Mouse (Mus musculus): ENCODE measurements at regions not wholly inside any gene's neighbourhood (a gene's known extent, or its start where the extent isn't known, plus 50 kb on each side); places are given as distances from the start of the nearest gene placed in this dataset.

DNA sequence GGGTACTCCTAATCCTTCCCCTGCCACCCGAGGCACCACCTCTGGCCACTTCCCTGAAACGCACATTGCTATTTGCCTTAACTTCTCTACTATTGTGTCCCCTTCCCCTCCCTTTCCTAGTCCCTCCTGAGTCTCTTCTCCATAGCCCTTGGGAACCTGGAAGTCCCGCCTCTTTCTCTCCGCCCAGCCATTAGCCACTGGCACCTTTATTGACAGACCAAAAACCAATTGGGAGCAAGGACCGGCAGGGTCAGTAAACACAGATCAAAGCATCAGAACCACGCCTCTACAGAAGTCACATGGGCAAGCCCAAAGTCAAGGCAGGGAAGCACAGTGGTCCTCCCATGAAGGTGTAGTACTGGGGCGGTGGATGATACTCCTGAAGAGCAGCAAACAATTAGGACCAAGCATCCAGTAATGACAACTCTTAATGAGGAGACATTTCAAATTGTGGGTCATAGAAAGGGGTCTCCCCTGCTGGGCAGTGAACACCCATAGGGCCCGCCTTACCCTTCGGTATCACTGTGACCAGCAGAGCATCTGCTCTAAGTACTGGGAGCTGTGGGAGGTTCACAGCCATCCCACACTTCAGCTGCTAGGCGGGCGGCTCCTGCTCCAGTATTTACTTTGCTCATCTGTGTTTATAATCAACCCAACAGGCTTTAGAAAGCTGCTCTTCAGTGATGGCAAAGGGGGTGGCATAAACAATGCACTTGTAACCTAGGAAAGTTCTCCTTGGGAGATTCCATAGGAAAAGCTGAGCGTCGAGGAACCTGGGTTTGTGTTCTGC lies 226.5 kb upstream of the Mphosph6 start:
- H3K27ac ChIP-seq: no peak overlapping the region
- H3K27me3 ChIP-seq: peaks cover 6% of the 10 kb centered on the region; the same call in 1 of the 2 replicates
- no peaks in the 10 kb centered on the region for H3K9me3 ChIP-seq (replicated peaks)
- no peak overlapping the region for H3K4me3 ChIP-seq
- no peaks in the 10 kb centered on the region for H3K4me1 ChIP-seq (replicated peaks)
- WGBS: 87% methylated on average over 13 of the region's 13 CpGs
- no peak overlapping the region for H3K9ac ChIP-seq
- no peaks in the 10 kb centered on the region for H3K36me3 ChIP-seq
- H3K4me2 ChIP-seq: no peak overlapping the region
- no peak for ATAC-seq (replicated peaks; ENCODE audit: insufficient number of reproducible peaks, insufficient read depth, low FRiP score, low read depth)

- no peaks in the 10 kb centered on the region for H3K27me3 ChIP-seq
- H3K4me1 ChIP-seq (replicated peaks): 0 out of 2 replicates have a peak, but pooled peaks cover 3% of the 10 kb centered on the region
- H3K36me3 ChIP-seq: no peaks in the 10 kb centered on the region
- no peak overlapping the region for H3K9ac ChIP-seq
- H3K4me3 ChIP-seq: no peak overlapping the region
- 77% methylated on average over 1 of the region's 1 CpGs for WGBS
- H3K9me3 ChIP-seq (replicated peaks): no peaks in the 10 kb centered on the region
- no peak for ATAC-seq (replicated peaks; ENCODE audit: insufficient number of reproducible peaks, insufficient read depth, low FRiP score, low read depth)
- H3K4me2 ChIP-seq: no peak overlapping the region
- H3K27ac ChIP-seq: no peak overlapping the region
Measured at GRCm38 (mm10) chr8:118023451-118023850, 221.7 kb upstream of the Mphosph6 start.

DNA sequence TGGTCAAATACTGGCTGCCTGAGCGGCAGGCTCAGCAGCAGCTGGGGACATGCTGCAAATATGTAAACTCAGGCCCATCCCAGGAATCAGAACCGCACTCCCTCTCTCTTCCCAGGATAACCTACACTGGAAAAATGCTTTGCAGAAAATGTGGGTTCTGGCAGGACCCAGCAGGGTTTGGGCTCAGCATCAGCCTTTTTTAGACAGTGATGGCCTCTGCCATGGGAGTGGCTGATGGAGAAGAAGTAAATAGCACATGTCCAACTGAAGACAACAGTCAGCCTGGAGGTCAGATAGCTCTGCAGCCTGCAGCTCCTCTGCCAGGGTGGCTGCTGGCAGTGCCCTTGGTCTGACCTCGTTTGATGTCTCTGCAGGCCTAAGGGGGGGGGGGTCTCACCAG lies 220.2 kb upstream of the Mphosph6 start:
- no peak for ATAC-seq (replicated peaks; ENCODE audit: insufficient number of reproducible peaks, insufficient read depth, low FRiP score, low read depth)

DNA sequence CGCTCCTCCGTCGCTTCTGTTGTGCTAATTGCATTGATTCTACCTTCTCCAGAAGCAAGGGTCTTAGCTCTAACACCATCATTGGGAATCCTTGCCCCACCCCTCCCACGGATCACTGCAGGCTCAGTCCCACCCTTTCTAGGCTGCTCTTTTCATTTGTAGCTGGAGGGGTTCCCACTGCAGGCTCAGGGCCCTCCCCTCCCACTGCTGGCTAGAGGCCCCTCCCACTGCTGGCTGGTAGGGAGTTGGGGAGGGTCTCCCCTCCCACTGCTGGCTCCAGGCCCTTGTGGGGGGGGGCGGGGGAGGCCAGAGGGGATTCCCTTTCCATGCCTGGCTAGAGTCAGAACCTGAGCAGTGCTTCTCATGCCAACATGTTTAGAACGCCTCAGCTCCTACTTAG lies 215.5 kb upstream of the Mphosph6 start:
- WGBS: 28% methylated on average over 6 of the region's 6 CpGs
- H3K4me2 ChIP-seq: no peak overlapping the region
- H3K4me1 ChIP-seq (replicated peaks): 0 out of 2 replicates have a peak, but pooled peaks cover 3% of the 10 kb centered on the region
- no peak overlapping the region for H3K9ac ChIP-seq
- no peak overlapping the region for H3K4me3 ChIP-seq
- no peaks in the 10 kb centered on the region for H3K36me3 ChIP-seq
- H3K9me3 ChIP-seq (replicated peaks): no peaks in the 10 kb centered on the region
- no peaks in the 10 kb centered on the region for H3K27me3 ChIP-seq
- H3K27ac ChIP-seq: no peak overlapping the region
- no peak for ATAC-seq (replicated peaks; ENCODE audit: insufficient number of reproducible peaks, insufficient read depth, low FRiP score, low read depth)

More for the DNA sequence above, 220.2 kb upstream of the Mphosph6 start:
- H3K4me2 ChIP-seq: no peak overlapping the region
- 40% methylated on average over 3 of the region's 3 CpGs for WGBS
- 0 out of 2 replicates have a peak, but pooled peaks cover 3% of the 10 kb centered on the region for H3K4me1 ChIP-seq (replicated peaks)
- H3K27ac ChIP-seq: no peak overlapping the region
- H3K4me3 ChIP-seq: no peak overlapping the region
- H3K36me3 ChIP-seq: no peaks in the 10 kb centered on the region
- H3K9ac ChIP-seq: no peak overlapping the region
- H3K27me3 ChIP-seq: no peaks in the 10 kb centered on the region
- H3K9me3 ChIP-seq (replicated peaks): no peaks in the 10 kb centered on the region

GRCm38 (mm10) chr8:118005186-118005585 lies 203.4 kb upstream of the Mphosph6 start:
- no peak overlapping the region for H3K9ac ChIP-seq
- H3K27ac ChIP-seq: no peak overlapping the region
- no peak overlapping the region for H3K4me3 ChIP-seq
- no peak for ATAC-seq (replicated peaks; ENCODE audit: insufficient number of reproducible peaks, insufficient read depth, low FRiP score, low read depth)
- no peak overlapping the region for H3K4me2 ChIP-seq
- no peaks in the 10 kb centered on the region for H3K9me3 ChIP-seq (replicated peaks)
- H3K27me3 ChIP-seq: no peaks in the 10 kb centered on the region
- 42% methylated on average over 2 of the region's 2 CpGs for WGBS
- no peaks in the 10 kb centered on the region for H3K4me1 ChIP-seq (replicated peaks)
- H3K36me3 ChIP-seq: no peaks in the 10 kb centered on the region

- H3K4me1 ChIP-seq (replicated peaks): no peaks in the 10 kb centered on the region
- 54% methylated on average over 7 of the region's 7 CpGs for WGBS
Measured at GRCm38 (mm10) chr8:118004391-118004851, 202.7 kb upstream of the Mphosph6 start.

GRCm38 (mm10) chr8:118001138-118001537 lies 199.4 kb upstream of the Mphosph6 start:
- Histone ChIP-seq H3K4me2 (no peak overlapping the region), H3K27ac (no peak overlapping the region), H3K9ac (no peak overlapping the region), H3K27me3 (no peaks in the 10 kb centered on the region), H3K4me1 (replicated peaks) (no peaks in the 10 kb centered on the region), H3K4me3 (no peak overlapping the region), H3K9me3 (replicated peaks) (no peaks in the 10 kb centered on the region), H3K36me3 (no peaks in the 10 kb centered on the region)
- no peak for ATAC-seq (replicated peaks; ENCODE audit: insufficient number of reproducible peaks, insufficient read depth, low FRiP score, low read depth)
- WGBS: 86% methylated on average over 10 of the region's 10 CpGs

More at GRCm38 (mm10) chr8:118004391-118004851, 202.7 kb upstream of the Mphosph6 start:
- Histone ChIP-seq H3K9me3 (replicated peaks) (no peaks in the 10 kb centered on the region), H3K4me3 (no peak overlapping the region), H3K9ac (no peak overlapping the region), H3K4me2 (no peak overlapping the region), H3K36me3 (no peaks in the 10 kb centered on the region), H3K27ac (no peak overlapping the region), H3K27me3 (no peaks in the 10 kb centered on the region)
- ATAC-seq (replicated peaks; ENCODE audit: insufficient number of reproducible peaks, insufficient read depth, low FRiP score, low read depth): no peak

DNA sequence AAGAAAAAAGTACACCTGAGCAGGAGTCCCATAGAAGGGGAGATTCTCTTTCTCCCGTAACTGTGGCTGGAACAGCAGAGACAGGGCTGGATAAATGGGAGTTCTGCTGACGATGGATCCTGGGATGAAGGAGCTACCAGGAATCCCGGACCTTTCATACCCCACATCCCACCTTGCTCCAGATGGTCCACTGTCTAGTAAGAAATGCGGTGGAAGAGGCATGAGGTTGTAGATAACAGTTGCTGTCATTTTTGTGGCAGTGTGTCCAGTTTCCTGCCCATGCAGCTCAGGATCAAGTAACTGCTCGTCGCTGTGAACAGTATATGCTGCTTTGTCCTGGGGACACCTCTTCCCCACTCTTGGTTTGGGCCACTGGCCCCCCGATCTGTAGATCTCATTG lies 190.1 kb upstream of the Mphosph6 start:
- Histone ChIP-seq H3K27ac (no peak overlapping the region), H3K4me2 (no peak overlapping the region), H3K36me3 (no peaks in the 10 kb centered on the region), H3K27me3 (no peaks in the 10 kb centered on the region), H3K9me3 (replicated peaks) (no peaks in the 10 kb centered on the region), H3K4me1 (replicated peaks) (no peaks in the 10 kb centered on the region), H3K4me3 (no peak overlapping the region), H3K9ac (no peak overlapping the region)
- WGBS: 77% methylated on average over 7 of the region's 7 CpGs
- no peak for ATAC-seq (replicated peaks; ENCODE audit: insufficient number of reproducible peaks, insufficient read depth, low FRiP score, low read depth)

GRCm38 (mm10) chr8:117988781-117989180 lies 187.0 kb upstream of the Mphosph6 start:
- Histone ChIP-seq H3K9me3 (replicated peaks) (0 out of 2 replicates have a peak, but pooled peaks cover 3% of the 10 kb centered on the region), H3K27ac (no peak overlapping the region), H3K4me2 (no peak overlapping the region), H3K27me3 (no peaks in the 10 kb centered on the region), H3K9ac (no peak overlapping the region), H3K36me3 (no peaks in the 10 kb centered on the region), H3K4me1 (replicated peaks) (no peaks in the 10 kb centered on the region), H3K4me3 (no peak overlapping the region)
- no peak for ATAC-seq (replicated peaks; ENCODE audit: insufficient number of reproducible peaks, insufficient read depth, low FRiP score, low read depth)
- 31% methylated on average over 5 of the region's 5 CpGs for WGBS

DNA sequence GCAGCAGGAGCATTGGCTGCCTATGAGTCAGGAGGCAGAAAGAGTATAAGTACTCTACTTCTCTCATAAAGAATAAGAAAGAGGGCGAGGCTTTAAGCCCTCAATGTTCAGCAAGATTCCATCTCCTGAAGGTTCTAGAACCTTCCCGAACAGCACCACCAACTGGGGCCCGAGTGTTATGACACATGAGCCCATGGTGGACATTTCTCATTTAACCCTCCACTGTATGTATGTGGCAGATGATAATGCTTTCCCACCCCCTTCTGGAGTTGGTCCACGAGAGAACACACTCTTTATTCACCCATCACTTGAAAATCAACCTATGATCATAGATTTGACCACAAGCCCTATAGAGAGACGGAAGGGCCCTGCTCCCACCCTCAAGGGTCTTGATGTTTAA lies 166.6 kb upstream of the Mphosph6 start:
- Histone ChIP-seq H3K9ac (no peak overlapping the region), H3K4me3 (no peak overlapping the region), H3K27me3 (no peaks in the 10 kb centered on the region), H3K9me3 (replicated peaks) (no peaks in the 10 kb centered on the region), H3K4me1 (replicated peaks) (no peaks in the 10 kb centered on the region), H3K4me2 (no peak overlapping the region), H3K36me3 (no peaks in the 10 kb centered on the region), H3K27ac (no peak overlapping the region)
- 79% methylated on average over 5 of the region's 5 CpGs for WGBS
- ATAC-seq (replicated peaks; ENCODE audit: insufficient number of reproducible peaks, insufficient read depth, low FRiP score, low read depth): no peak

DNA sequence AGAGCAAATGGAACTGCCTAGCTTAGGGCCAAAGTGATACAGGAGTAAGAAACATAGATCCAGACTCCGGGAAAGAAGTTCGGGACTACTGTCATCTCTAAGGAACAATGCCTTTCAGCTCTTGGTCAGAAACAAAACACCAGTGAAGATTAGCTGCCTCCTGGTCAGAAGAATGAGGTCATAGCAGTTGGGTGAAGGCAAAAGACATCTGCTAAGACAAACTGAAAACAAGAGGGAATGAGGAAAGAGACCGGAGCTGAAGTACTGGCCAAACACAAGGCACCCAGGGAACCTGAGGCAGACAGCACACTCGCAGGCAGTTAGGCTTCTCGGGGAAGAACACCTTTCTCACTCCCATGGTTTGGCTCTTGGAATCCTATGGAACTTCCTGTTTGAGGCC lies 164.8 kb upstream of the Mphosph6 start:
- Histone ChIP-seq H3K27me3 (no peaks in the 10 kb centered on the region), H3K27ac (no peak overlapping the region), H3K4me3 (no peak overlapping the region), H3K9ac (no peak overlapping the region), H3K4me2 (no peak overlapping the region), H3K9me3 (replicated peaks) (no peaks in the 10 kb centered on the region), H3K36me3 (no peaks in the 10 kb centered on the region), H3K4me1 (replicated peaks) (no peaks in the 10 kb centered on the region)
- WGBS: 77% methylated on average over 5 of the region's 5 CpGs
- no peak for ATAC-seq (replicated peaks; ENCODE audit: insufficient number of reproducible peaks, insufficient read depth, low FRiP score, low read depth)

GRCm38 (mm10) chr8:117963426-117963825 lies 161.7 kb upstream of the Mphosph6 start:
- Histone ChIP-seq H3K4me3 (no peak overlapping the region), H3K9me3 (replicated peaks) (no peaks in the 10 kb centered on the region), H3K4me2 (no peak overlapping the region), H3K27me3 (no peaks in the 10 kb centered on the region), H3K4me1 (replicated peaks) (no peaks in the 10 kb centered on the region), H3K27ac (no peak overlapping the region), H3K36me3 (no peaks in the 10 kb centered on the region), H3K9ac (no peak overlapping the region)
- 83% methylated on average over 13 of the region's 13 CpGs for WGBS
- no peak for ATAC-seq (replicated peaks; ENCODE audit: insufficient number of reproducible peaks, insufficient read depth, low FRiP score, low read depth)

Measured in heart, embryonic 15.5 days (tissue).